Mouse (Mus musculus) CD4-positive, CD25-positive, alpha-beta regulatory T cell, adult 9 weeks (primary cell): ENCODE results near the gene 4931440F15Rik. TPM values are rescaled to one million over a fixed set of nuclear protein-coding genes. Genes with fewer than 3 reads are reported as not detected.

Source experiments
- polyA plus RNA-seq: library from polyadenylated mRNA; unstranded; fragments of 100-300 nt; shearing (Covaris generic); gene quantifications from one replicate; pipeline ENCODE4 v1.2.1, GENCODE M21; 2017

4931440F15Rik gene
- polyA plus RNA-seq, result not detected

GRCm38 (mm10) chr11:29825271-29825718 lies at the start of gene 4931440F15Rik:
4931440F15Rik (minus strand) TSS chr11:29825668.

Other genes starting within 250 kb of the 4931440F15Rik start
- gene Rtn4, start 132.7 kb downstream of the 4931440F15Rik start, polyA plus RNA-seq, result 9.9 TPM
- 0.30 TPM for gene Eml6, start 200.4 kb upstream of the 4931440F15Rik start, polyA plus RNA-seq